ENCODE assay signal across 17 mouse cellular contexts in the genomic region with DNA sequence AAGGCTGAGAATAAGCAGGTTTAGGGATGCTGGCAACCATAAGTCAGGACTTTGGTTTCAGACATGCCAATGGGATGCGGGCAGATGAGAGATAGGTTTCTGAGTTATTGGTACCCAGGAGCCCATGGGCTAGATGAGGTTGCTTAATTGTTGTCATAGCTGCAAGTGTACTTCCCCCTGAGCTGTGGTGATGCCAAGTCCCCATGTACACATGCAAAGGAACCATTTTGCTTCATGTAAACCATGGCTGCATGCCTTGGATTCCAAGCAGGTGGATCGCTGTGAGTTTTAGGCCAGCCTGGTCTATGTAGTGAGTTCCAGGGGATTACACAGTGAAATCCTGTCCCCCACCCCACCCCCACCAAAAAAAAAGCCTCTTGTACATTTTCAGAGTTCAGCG. TPM values are rescaled to one million over a fixed set of nuclear protein-coding genes. Genes with fewer than 3 reads are reported as not detected.
DNase-seq lines count a peak whose midpoint lies in the region; ATAC-seq lines count a peak whose summit lies in the region.
"Had no signal": no experiment of that assay in that cellular context is flagged by ENCODE, and none has a peak within 500 bp of the region (broad histone marks: within the 10 kb centered on the region; RNA-seq: fewer than 3 reads in every experiment).

No protein-coding gene starts in this region.

- peaks cover 10% of the 10 kb centered on the region for H3K4me1 ChIP-seq in forebrain, embryonic 14.5 days (ENCODE audit: control insufficient read depth, insufficient read depth, low read length)
- H3K4me1 ChIP-seq in forebrain, embryonic 16.5 days (replicated peaks; ENCODE audit: control insufficient read depth, insufficient read depth, low read length) = peaks cover 22% of the 10 kb centered on the region
- H3K4me1 ChIP-seq in liver, embryonic 12.5 days = peaks cover 72% of the 10 kb centered on the region

- no peaks in the 10 kb centered on the region for H3K27me3 ChIP-seq in forebrain, embryonic 14.5 days (replicated peaks; ENCODE audit: control insufficient read depth, insufficient read depth, low read length)
- no peaks in the 10 kb centered on the region for H3K27me3 ChIP-seq in forebrain, embryonic 16.5 days (replicated peaks; ENCODE audit: control insufficient read depth, insufficient read depth, low read length)
- no peaks in the 10 kb centered on the region for H3K27me3 ChIP-seq in liver, embryonic 12.5 days (replicated peaks)
- H3K27me3 ChIP-seq: limb, embryonic 13.5 days; midbrain, embryonic 15.5 days had no signal

- H3K9ac ChIP-seq in forebrain, embryonic 14.5 days (ENCODE audit: low read length) = no peak overlapping the region
- no peak overlapping the region for H3K9ac ChIP-seq in forebrain, embryonic 16.5 days (replicated peaks; ENCODE audit: low read depth, low read length)
- H3K9ac ChIP-seq in liver, embryonic 12.5 days = peak overlapping the region; percentile 63
- H3K9ac ChIP-seq: limb, embryonic 13.5 days; midbrain, embryonic 15.5 days had no signal

- ATAC-seq in forebrain, embryonic 14.5 days = no peak
- no peak for ATAC-seq in forebrain, embryonic 16.5 days
- ATAC-seq in liver, embryonic 12.5 days = no peak
- peak; percentile 48 for ATAC-seq in monocyte, adult 5-6 weeks (replicated peaks; ENCODE audit: insufficient number of reproducible peaks, low FRiP score, low TSS enrichment, poor library complexity, severe bottlenecking)
- ATAC-seq: midbrain, embryonic 15.5 days had no signal

- no peak for DNase-seq in forebrain, embryonic 14.5 days (ENCODE audit: low spot score)
- DNase-seq in spleen, postnatal 10 days (ENCODE audit: low spot score in 2 of 2) = peak; percentile 36 to 47
- no peak for DNase-seq in spleen, adult 18-20 months
- no peak for DNase-seq in adrenal gland, adult (ENCODE audit: inconsistent age in 2 of 2, low spot score in 1 of 2)
- DNase-seq in urinary bladder, adult 18-20 months (ENCODE audit: low spot score in 2 of 2) = no peak
- DNase-seq: adrenal gland, postnatal 36 days; heart, postnatal 4 days; kidney, postnatal 14 days; lung, postnatal 14 days; retina, postnatal 1 day had no signal

- no peak overlapping the region for H3K27ac ChIP-seq in forebrain, embryonic 14.5 days (ENCODE audit: low read depth, low read length)
- H3K27ac ChIP-seq in forebrain, embryonic 16.5 days (ENCODE audit: low read length) = no peak overlapping the region
- peak overlapping the region; percentile 98 for H3K27ac ChIP-seq in liver, embryonic 12.5 days
- H3K27ac ChIP-seq: limb, embryonic 13.5 days; midbrain, embryonic 15.5 days had no signal

- peak overlapping the region; percentile 28; the same call in 1 of the 2 replicates for H3K4me2 ChIP-seq in forebrain, embryonic 14.5 days (ENCODE audit: low read length)
- H3K4me2 ChIP-seq in forebrain, embryonic 16.5 days (ENCODE audit: low read length) = no peak overlapping the region
- peak overlapping the region; percentile 90 for H3K4me2 ChIP-seq in liver, embryonic 12.5 days

- H3K4me3 ChIP-seq in forebrain, embryonic 14.5 days (ENCODE audit: low read depth, low read length) = no peak overlapping the region
- no peak overlapping the region for H3K4me3 ChIP-seq in forebrain, embryonic 16.5 days (replicated peaks; ENCODE audit: low read length)
- H3K4me3 ChIP-seq in liver, embryonic 12.5 days = peak overlapping the region; percentile 29

- WGBS in forebrain, embryonic 14.5 days = 94% methylated on average over 3 of the region's 3 CpGs
- 98% methylated on average over 3 of the region's 3 CpGs for whole genome bisulfite sequencing in forebrain, embryonic 16.5 days
- 38% methylated on average over 3 of the region's 3 CpGs for WGBS in liver, embryonic 12.5 days (ENCODE audit: insufficient replicate concordance)

- H3K36me3 ChIP-seq in forebrain, embryonic 14.5 days (ENCODE audit: control insufficient read depth, insufficient read depth, low read length) = no peaks in the 10 kb centered on the region
- no peaks in the 10 kb centered on the region for H3K36me3 ChIP-seq in forebrain, embryonic 16.5 days (ENCODE audit: control insufficient read depth, insufficient read depth)
- peaks cover 17% of the 10 kb centered on the region for H3K36me3 ChIP-seq in liver, embryonic 12.5 days
- H3K36me3 ChIP-seq: midbrain, embryonic 15.5 days had no signal

- H3K9me3 ChIP-seq in forebrain, embryonic 14.5 days (replicated peaks; ENCODE audit: control insufficient read depth, low read length) = no peaks in the 10 kb centered on the region
- no peaks in the 10 kb centered on the region for H3K9me3 ChIP-seq in forebrain, embryonic 16.5 days (ENCODE audit: control insufficient read depth, low read length)
- H3K9me3 ChIP-seq in liver, embryonic 12.5 days (replicated peaks) = no peaks in the 10 kb centered on the region
- H3K9me3 ChIP-seq: limb, embryonic 13.5 days; midbrain, embryonic 15.5 days had no signal

RNA-seq across cellular contexts. Expression of gene Agfg2, which starts 1.1 kb away (rescaled TPM):
- 10.4 and 11.8 TPM in 2 replicates for polyA plus RNA-seq in forebrain, embryonic 14.5 days (2014; fragmentation: Nextera tagmentation; extraction: Ambion mirVana)
- 19.4 and 21.2 TPM in 2 replicates for polyA plus RNA-seq in forebrain, embryonic 16.5 days (2015; fragmentation: Nextera tagmentation; extraction: Ambion mirVana)
- polyA plus RNA-seq in liver, embryonic 12.5 days (2016; fragmentation: Nextera tagmentation; extraction: Ambion mirVana) = 44.3 and 47.2 TPM in 2 replicates
- 7.7 to 11.8 TPM (median 9.0 TPM) in 3 replicates for total RNA-seq in monocyte, adult 5-6 weeks (2017)

RNA-seq across cellular contexts. Expression of gene Irs3, which starts 40.1 kb away (rescaled TPM):
- not detected in 2 replicates for polyA plus RNA-seq in forebrain, embryonic 14.5 days (2014; fragmentation: Nextera tagmentation; extraction: Ambion mirVana)
- polyA plus RNA-seq in forebrain, embryonic 16.5 days (2015; fragmentation: Nextera tagmentation; extraction: Ambion mirVana) = 0.09 TPM in 1 of 2 replicates, not detected in the other
- polyA plus RNA-seq in liver, embryonic 12.5 days (2016; fragmentation: Nextera tagmentation; extraction: Ambion mirVana) = 0.05 and 0.07 TPM in 2 replicates
- total RNA-seq in monocyte, adult 5-6 weeks (2017) = 0.10 TPM in 1 of 3 replicates, not detected in the others
- total RNA-seq: heart, postnatal 4 days; layer of hippocampus, postnatal 14 days had no signal
- polyA plus RNA-seq: intestine, embryonic 14.5 days had no signal

RNA-seq across cellular contexts. Expression of gene Sap25, which starts 44.5 kb away (rescaled TPM):
- 1.5 and 4.6 TPM in 2 replicates for polyA plus RNA-seq in forebrain, embryonic 14.5 days (2014; fragmentation: Nextera tagmentation; extraction: Ambion mirVana)
- 5.2 and 10.4 TPM in 2 replicates for polyA plus RNA-seq in forebrain, embryonic 16.5 days (2015; fragmentation: Nextera tagmentation; extraction: Ambion mirVana)
- polyA plus RNA-seq in liver, embryonic 12.5 days (2016; fragmentation: Nextera tagmentation; extraction: Ambion mirVana) = 6.0 and 6.5 TPM in 2 replicates
- total RNA-seq in monocyte, adult 5-6 weeks (2017) = 20.7 to 64.8 TPM (median 21.8 TPM) in 3 replicates

RNA-seq across cellular contexts. Expression of gene Nyap1, which starts 55.8 kb away (rescaled TPM):
- 13.8 and 14.5 TPM in 2 replicates for polyA plus RNA-seq in forebrain, embryonic 14.5 days (2014; fragmentation: Nextera tagmentation; extraction: Ambion mirVana)
- polyA plus RNA-seq in forebrain, embryonic 16.5 days (2015; fragmentation: Nextera tagmentation; extraction: Ambion mirVana) = 52.3 and 59.8 TPM in 2 replicates
- polyA plus RNA-seq in liver, embryonic 12.5 days (2016; fragmentation: Nextera tagmentation; extraction: Ambion mirVana) = 0.33 and 0.38 TPM in 2 replicates
- 0.19 to 1.2 TPM (median 0.43 TPM) in 3 replicates for total RNA-seq in monocyte, adult 5-6 weeks (2017)

RNA-seq across cellular contexts. Expression of gene Gm20605, which starts 56.7 kb away (rescaled TPM):
- 4.6 and 6.6 TPM in 2 replicates for polyA plus RNA-seq in forebrain, embryonic 14.5 days (2014; fragmentation: Nextera tagmentation; extraction: Ambion mirVana)
- 5.1 and 8.7 TPM in 2 replicates for polyA plus RNA-seq in forebrain, embryonic 16.5 days (2015; fragmentation: Nextera tagmentation; extraction: Ambion mirVana)
- 7.8 and 9.0 TPM in 2 replicates for polyA plus RNA-seq in liver, embryonic 12.5 days (2016; fragmentation: Nextera tagmentation; extraction: Ambion mirVana)
- 12.9 to 28.7 TPM (median 25.9 TPM) in 3 replicates for total RNA-seq in monocyte, adult 5-6 weeks (2017)

Comparison
In these comparisons a context has a peak if more than half of its experiments do, and no peak if none do; other contexts are left out.
1. DNase-seq: peak in spleen, postnatal 10 days (2 of 2); none in forebrain, embryonic 14.5 days (single experiment), spleen, adult 18-20 months (0 of 2), adrenal gland, adult (0 of 2) and urinary bladder, adult 18-20 months (0 of 2).